Mouse (Mus musculus) kidney, embryonic 16.5 days (tissue): ENCODE measurements around the gene Wnt3a. TPM values are rescaled to one million over a fixed set of nuclear protein-coding genes. Genes with fewer than 3 reads are reported as not detected.

Experiments used
- ATAC-seq: fragments of 200-750 bp; cut with Nextera tagmentation; 2 replicates; pipeline ENCODE4 v1.8.0; 2017; ENCODE audit warnings: moderate TSS enrichment; ENCODE audit not compliant: low FRiP score, low TSS enrichment
- H3K27ac ChIP-seq: fragments of 300-500 bp; sonication (generic); 2 replicates; pipeline ENCODE4 v1.5.1; 2014; ENCODE audit warnings: low read length
- H3K27me3 ChIP-seq: fragments of 300-500 bp; sonication (generic); 2 replicates; pipeline ENCODE4 v1.6.1; 2014; ENCODE audit warnings: low read length, control low read depth, mixed read lengths; ENCODE audit not compliant: insufficient read depth
- H3K36me3 ChIP-seq: fragments of 300-500 bp; sonication (generic); 2 replicates; pipeline ENCODE4 v1.6.1; 2014; ENCODE audit warnings: low read length, control low read depth, mixed read lengths; ENCODE audit not compliant: insufficient read depth
- H3K4me1 ChIP-seq: fragments of 300-500 bp; sonication (generic); 2 replicates; pipeline ENCODE4 v1.6.1; 2014; ENCODE audit warnings: low read length, control low read depth, mixed read lengths; ENCODE audit not compliant: insufficient read depth
- H3K4me2 ChIP-seq: fragments of 300-500 bp; sonication (generic); replicated peaks from 2 replicates; pipeline ENCODE4 v1.6.1; 2014; ENCODE audit warnings: low read depth, low read length
- H3K4me3 ChIP-seq: fragments of 300-500 bp; sonication (generic); 2 replicates; pipeline ENCODE4 v1.5.1; 2014; ENCODE audit warnings: mild to moderate bottlenecking, low read length
- H3K9ac ChIP-seq: fragments of 300-500 bp; sonication (generic); replicated peaks from 2 replicates; pipeline ENCODE4 v1.6.1; 2014; ENCODE audit warnings: low read length
- H3K9me3 ChIP-seq: fragments of 300-500 bp; sonication (generic); 2 replicates; pipeline ENCODE4 v1.6.1; 2016; ENCODE audit warnings: low read length, control low read depth
- WGBS: fragments of 180-500 bp; shearing (Covaris S2); extraction: QIAGEN DNeasy Blood & Tissue Kit; methylation state at CpG from one replicate; pipeline ENCODE4 v1.1.7; 2014; 5-methylcytosine and 5-hydroxymethylcytosine counted together
- polyA plus RNA-seq: library from polyadenylated mRNA; unstranded; fragments of >200 nt; fragmentation: Nextera tagmentation; extraction: Ambion mirVana; gene quantifications from 2 replicates; pipeline ENCODE4 v1.2.1, GENCODE M21; 2015

The Wnt3a gene
- polyA plus RNA-seq, 1 experiment from 2014 or later: not detected

- H3K4me1 ChIP-seq: peaks cover 29% of the 10 kb centered on the region
- no peaks in the 10 kb centered on the region for H3K36me3 ChIP-seq
- no peak overlapping the region for H3K4me3 ChIP-seq
- ATAC-seq: peak; percentile 21; the same call in 1 of the 2 replicates
- 24% methylated on average over 6 of the region's 6 CpGs for WGBS
- H3K27me3 ChIP-seq: no peaks in the 10 kb centered on the region
- peak overlapping the region; percentile 65; the same call in 1 of the 2 replicates for H3K27ac ChIP-seq
- H3K9ac ChIP-seq: peak overlapping the region; percentile 34; the same call in 1 of the 2 replicates
- H3K4me2 ChIP-seq: no peak overlapping the region
- H3K9me3 ChIP-seq: no peaks in the 10 kb centered on the region
Measured at GRCm38 (mm10) chr11:59329616-59330015, 39.1 kb upstream of the Wnt3a start.

DNA sequence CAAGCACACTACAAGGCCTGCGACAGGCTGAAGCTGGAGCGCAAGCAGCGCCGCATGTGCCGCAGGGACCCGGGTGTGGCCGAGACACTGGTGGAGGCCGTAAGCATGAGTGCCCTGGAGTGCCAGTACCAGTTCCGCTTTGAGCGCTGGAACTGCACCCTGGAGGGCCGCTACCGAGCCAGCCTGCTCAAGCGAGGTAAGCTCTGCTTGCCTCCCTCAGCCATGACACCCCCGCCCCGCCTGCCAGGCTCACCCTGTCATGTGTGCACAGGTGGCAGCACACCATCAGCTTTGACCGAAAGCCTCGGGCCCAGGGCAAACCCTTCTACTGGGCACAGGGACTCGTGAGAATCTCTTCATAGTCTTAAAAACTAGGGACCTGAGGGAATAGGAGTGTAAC is 37.1 kb upstream of the Wnt3a start:
- Histone ChIP-seq H3K9ac (no peak overlapping the region), H3K36me3 (no peaks in the 10 kb centered on the region), H3K4me2 (no peak overlapping the region), H3K27ac (no peak overlapping the region), H3K4me1 (peaks cover 22% of the 10 kb centered on the region), H3K4me3 (no peak overlapping the region), H3K9me3 (no peaks in the 10 kb centered on the region), H3K27me3 (no peaks in the 10 kb centered on the region)
- no peak; the same call in 1 of the 2 replicates for ATAC-seq
- 79% methylated on average over 18 of the region's 18 CpGs for WGBS

DNA sequence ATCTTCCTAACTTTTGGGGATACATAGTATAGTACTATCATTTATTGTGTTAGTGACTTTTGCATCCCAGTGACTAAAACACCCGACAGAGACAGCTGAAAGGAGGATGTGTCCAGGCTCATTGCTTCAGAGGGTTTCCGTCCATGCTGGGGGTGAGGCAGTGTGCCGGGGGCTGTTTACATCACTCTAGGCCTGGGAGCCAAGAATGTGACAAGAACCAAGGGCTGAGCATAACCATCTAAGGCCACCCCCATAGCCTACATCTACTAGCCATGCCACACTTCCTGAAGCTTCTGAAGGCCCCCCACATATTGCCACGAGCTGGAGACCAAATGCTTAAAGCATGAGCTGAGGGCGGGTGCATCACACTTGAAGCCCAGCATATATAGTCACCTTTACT is 34.2 kb upstream of the Wnt3a start:
- no peak overlapping the region for H3K4me3 ChIP-seq
- no peaks in the 10 kb centered on the region for H3K27me3 ChIP-seq
- H3K9ac ChIP-seq: no peak overlapping the region
- H3K4me2 ChIP-seq: no peak overlapping the region
- peaks cover 16% of the 10 kb centered on the region for H3K4me1 ChIP-seq
- 53% methylated on average over 5 of the region's 5 CpGs for WGBS
- H3K27ac ChIP-seq: no peak overlapping the region
- no peaks in the 10 kb centered on the region for H3K9me3 ChIP-seq
- H3K36me3 ChIP-seq: no peaks in the 10 kb centered on the region
- no peak for ATAC-seq

DNA sequence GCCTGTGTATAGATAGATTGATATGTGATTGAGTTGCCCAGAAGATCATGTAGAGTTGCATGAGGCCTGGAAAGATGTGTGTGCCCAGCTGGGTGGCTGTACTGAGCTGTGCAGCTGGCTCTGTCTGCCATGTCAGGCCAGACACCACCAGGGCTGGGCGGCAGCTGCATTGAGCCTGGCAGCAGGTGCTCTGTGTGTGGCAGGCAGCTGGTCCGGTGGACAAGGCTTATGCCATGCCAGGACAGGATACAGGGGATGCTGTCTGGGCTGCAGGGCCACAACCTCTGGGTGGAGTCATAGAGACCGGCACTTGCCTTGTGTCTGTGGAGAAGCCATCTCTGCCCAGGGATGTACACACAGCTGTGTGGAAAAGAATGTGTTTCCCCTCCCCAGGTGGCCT is 32.4 kb upstream of the Wnt3a start:
- Histone ChIP-seq H3K27me3 (no peaks in the 10 kb centered on the region), H3K4me2 (no peak overlapping the region), H3K9me3 (no peaks in the 10 kb centered on the region), H3K27ac (no peak overlapping the region), H3K4me3 (no peak overlapping the region), H3K4me1 (peaks cover 5% of the 10 kb centered on the region; the same call in 1 of the 2 replicates), H3K9ac (no peak overlapping the region), H3K36me3 (no peaks in the 10 kb centered on the region)
- WGBS: 95% methylated on average over 3 of the region's 3 CpGs
- ATAC-seq: no peak

DNA sequence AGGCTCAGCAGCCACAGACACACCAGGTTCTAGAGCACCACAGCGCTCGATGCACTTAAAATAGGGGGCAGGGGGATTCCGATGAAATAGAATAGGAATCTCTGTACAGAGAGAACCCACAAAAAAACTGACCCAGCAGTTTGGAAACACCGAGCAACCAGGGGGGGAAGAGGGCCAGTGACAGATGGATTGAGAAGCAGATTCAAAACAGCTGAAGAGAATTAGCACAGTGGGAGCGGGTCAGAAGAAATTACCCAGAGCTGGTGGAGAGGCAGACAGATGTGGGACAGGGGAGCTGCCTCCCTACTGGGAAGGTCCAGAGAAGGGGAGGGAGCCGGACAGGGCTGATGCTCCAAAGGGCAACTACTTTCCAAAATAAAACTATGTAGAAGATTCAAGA is 26.0 kb upstream of the Wnt3a start:
- H3K4me1 ChIP-seq: peaks cover 18% of the 10 kb centered on the region
- no peak overlapping the region for H3K4me2 ChIP-seq
- H3K9me3 ChIP-seq: no peaks in the 10 kb centered on the region
- WGBS: 68% methylated on average over 6 of the region's 6 CpGs
- ATAC-seq: no peak
- no peaks in the 10 kb centered on the region for H3K27me3 ChIP-seq
- H3K9ac ChIP-seq: no peak overlapping the region
- no peaks in the 10 kb centered on the region for H3K36me3 ChIP-seq
- no peak overlapping the region for H3K27ac ChIP-seq
- H3K4me3 ChIP-seq: no peak overlapping the region

- no peaks in the 10 kb centered on the region for H3K36me3 ChIP-seq
- H3K4me1 ChIP-seq: peaks cover 27% of the 10 kb centered on the region
- H3K4me2 ChIP-seq: no peak overlapping the region
- 45% methylated on average over 11 of the region's 11 CpGs for WGBS
- H3K27me3 ChIP-seq: peaks cover 5% of the 10 kb centered on the region; the same call in 1 of the 2 replicates
- no peaks in the 10 kb centered on the region for H3K9me3 ChIP-seq
- no peak overlapping the region for H3K27ac ChIP-seq
- H3K9ac ChIP-seq: no peak overlapping the region
- ATAC-seq: no peak
- no peak overlapping the region for H3K4me3 ChIP-seq
Measured at GRCm38 (mm10) chr11:59313944-59314343, 23.4 kb upstream of the Wnt3a start.

GRCm38 (mm10) chr11:59313029-59313811 is 22.7 kb upstream of the Wnt3a start:
- ATAC-seq: no peak
- Histone ChIP-seq H3K4me2 (no peak overlapping the region), H3K9me3 (no peaks in the 10 kb centered on the region), H3K9ac (no peak overlapping the region), H3K4me1 (peaks cover 33% of the 10 kb centered on the region), H3K4me3 (no peak overlapping the region), H3K36me3 (no peaks in the 10 kb centered on the region), H3K27me3 (peaks cover 7% of the 10 kb centered on the region), H3K27ac (no peak overlapping the region)
- 43% methylated on average over 16 of the region's 17 CpGs for whole genome bisulfite sequencing

- Histone ChIP-seq H3K27ac (no peak overlapping the region), H3K9me3 (no peaks in the 10 kb centered on the region), H3K27me3 (peaks cover 12% of the 10 kb centered on the region), H3K4me2 (no peak overlapping the region), H3K9ac (no peak overlapping the region), H3K4me3 (no peak overlapping the region), H3K4me1 (peaks cover 40% of the 10 kb centered on the region), H3K36me3 (no peaks in the 10 kb centered on the region)
- no peak for ATAC-seq
- 41% methylated on average over 8 of the region's 8 CpGs for WGBS
Measured at GRCm38 (mm10) chr11:59312501-59312900, 21.9 kb upstream of the Wnt3a start.

- H3K9me3 ChIP-seq: no peaks in the 10 kb centered on the region
- H3K27me3 ChIP-seq: peaks cover 17% of the 10 kb centered on the region
- no peaks in the 10 kb centered on the region for H3K36me3 ChIP-seq
- H3K4me2 ChIP-seq: no peak overlapping the region
- H3K4me1 ChIP-seq: peaks cover 45% of the 10 kb centered on the region
- WGBS: 59% methylated on average over 6 of the region's 6 CpGs
- H3K27ac ChIP-seq: no peak overlapping the region
- H3K4me3 ChIP-seq: no peak overlapping the region
- H3K9ac ChIP-seq: no peak overlapping the region
- no peak for ATAC-seq
Measured at GRCm38 (mm10) chr11:59312060-59312459, 21.5 kb upstream of the Wnt3a start.

GRCm38 (mm10) chr11:59309976-59310375 is 19.4 kb upstream of the Wnt3a start:
- whole genome bisulfite sequencing: 76% methylated on average over 8 of the region's 8 CpGs
- no peak overlapping the region for H3K4me3 ChIP-seq
- H3K9ac ChIP-seq: no peak overlapping the region
- H3K4me2 ChIP-seq: no peak overlapping the region
- H3K9me3 ChIP-seq: no peaks in the 10 kb centered on the region
- H3K27me3 ChIP-seq: peaks cover 37% of the 10 kb centered on the region
- H3K4me1 ChIP-seq: peaks cover 56% of the 10 kb centered on the region
- no peaks in the 10 kb centered on the region for H3K36me3 ChIP-seq
- ATAC-seq: no peak
- H3K27ac ChIP-seq: no peak overlapping the region
